Mouse (Mus musculus): ENCODE results near the gene Gm13178. TPM values are rescaled to one million over a fixed set of nuclear protein-coding genes. Genes with fewer than 3 reads are reported as not detected.

The Gm13178 gene
- 0.11 and 0.26 TPM in 2 replicates for polyA plus RNA-seq (2012; rRNA removed)

DNA sequence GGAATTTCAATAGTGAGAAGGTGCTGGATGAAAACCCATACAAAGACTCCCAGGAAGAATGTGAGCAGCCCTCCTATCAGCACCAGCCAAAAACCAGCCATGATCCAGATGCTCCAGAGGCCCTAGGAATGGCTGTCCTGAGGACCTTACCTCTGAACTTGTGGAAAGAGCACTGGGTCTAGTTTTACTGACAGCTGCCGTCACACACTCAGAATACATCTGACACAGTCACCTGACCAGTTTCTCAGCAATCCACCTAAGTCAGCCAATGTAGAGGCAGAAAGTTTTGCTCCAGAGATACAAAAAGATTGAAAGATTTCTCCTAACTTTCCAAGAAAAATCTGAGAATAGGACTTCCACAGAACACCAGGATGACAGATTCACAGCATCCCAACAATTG lies at the start of gene Gm13178:
Gene Gm13178 (minus strand): TSS at position 101 of the 400 bp plus-strand sequence.

GRCm38 (mm10) chr4:144686268-144686667 lies 34.9 kb downstream of the Gm13178 start, which contains the start of gene Gm436:
Gene Gm436, minus strand, starts transcription at chr4:144686368.

Other genes starting within 250 kb of the Gm13178 start
- not detected in 2 replicates for gene 9430007A20Rik, start 201.6 kb downstream of the Gm13178 start, polyA plus RNA-seq (2012; rRNA removed)
- gene Gm13124, start 156.3 kb downstream of the Gm13178 start, polyA plus RNA-seq (2012; rRNA removed) = not detected in 2 replicates
- 0.13 TPM in 1 of 2 replicates, not detected in the other for gene Aadacl4, start 107.7 kb downstream of the Gm13178 start, polyA plus RNA-seq (2012; rRNA removed)
- not detected in 2 replicates for gene Gm436, start 35.0 kb downstream of the Gm13178 start, polyA plus RNA-seq (2012; rRNA removed)
- not detected in 2 replicates for gene Gm438, start 65.2 kb upstream of the Gm13178 start, polyA plus RNA-seq (2012; rRNA removed)
- gene Dhrs3, start 171.4 kb upstream of the Gm13178 start, polyA plus RNA-seq (2012; rRNA removed) = 65.8 and 85.0 TPM in 2 replicates

All from stomach, adult 2 months (tissue).